Mouse (Mus musculus) heart, postnatal 0 days (tissue): ENCODE measurements around the gene Plxna4.

Source experiments
- CTCF ChIP-seq: IDR thresholded peaks from 2 replicates; pipeline ENCODE4 v1.5.1; 2016; ENCODE audit warnings: antibody characterized with exemption, control low read depth, low read depth
- EP300 ChIP-seq: IDR thresholded peaks from 2 replicates; pipeline ENCODE4 v1.6.1; 2016; ENCODE audit warnings: antibody characterized with exemption, low read depth

DNA sequence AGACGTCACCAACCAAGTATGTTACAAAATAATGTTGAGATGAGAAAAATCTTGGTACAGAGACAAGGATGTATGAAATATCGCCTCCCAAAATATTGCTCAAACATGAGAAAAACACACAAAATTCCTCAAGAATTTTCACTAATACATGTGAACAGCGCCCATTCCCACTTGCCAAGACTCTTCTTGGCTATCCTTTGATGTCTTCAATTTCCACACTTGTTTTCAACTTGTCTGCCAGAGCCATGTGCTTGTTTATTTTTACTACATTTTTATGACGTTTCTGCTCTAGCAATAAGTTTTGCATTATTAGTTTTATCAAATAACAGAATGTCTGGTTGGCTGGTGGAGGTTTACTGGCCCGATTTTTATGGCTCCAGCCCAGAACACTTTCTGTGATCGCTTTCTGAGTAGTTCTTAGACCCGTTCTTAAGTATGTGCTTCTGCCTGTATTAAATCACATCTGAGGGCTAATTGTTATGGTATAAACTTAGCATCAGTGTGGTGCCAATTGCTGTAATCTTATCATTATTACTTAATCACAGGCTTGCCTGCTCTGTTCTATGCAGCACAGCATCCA, 224.4 kb downstream of the Plxna4 start:
- TF ChIP-seq CTCF (no peak), EP300 (no peak)
